Mouse (Mus musculus) heart, embryonic 15.5 days (tissue): Measurements from ENCODE around the gene Mipol1. TPM values are rescaled to one million over a fixed set of nuclear protein-coding genes. Genes with fewer than 3 reads are reported as not detected.
A peak's percentile ranks its signal among the peaks of the same experiment; 100 is the strongest.

Source experiments
- ATAC-seq: fragments of 200-750 bp; cut with Nextera tagmentation; replicated peaks from 2 replicates; pipeline ENCODE4 v1.8.0; 2017; ENCODE audit warnings: low read depth, moderate TSS enrichment; ENCODE audit not compliant: insufficient number of reproducible peaks, insufficient read depth, low FRiP score
- H3K27ac ChIP-seq: fragments of 300-500 bp; sonication (generic); 2 replicates; pipeline ENCODE4 v1.5.1; 2015; ENCODE audit warnings: mild to moderate bottlenecking, inconsistent platforms
- H3K27me3 ChIP-seq: fragments of 300-500 bp; sonication (generic); 2 replicates; pipeline ENCODE4 v1.6.1; 2015; ENCODE audit warnings: inconsistent platforms
- H3K36me3 ChIP-seq: fragments of 300-500 bp; sonication (generic); 2 replicates; pipeline ENCODE4 v1.6.1; 2015; ENCODE audit warnings: mild to moderate bottlenecking, inconsistent platforms
- H3K4me1 ChIP-seq: fragments of 300-500 bp; sonication (generic); replicated peaks from 2 replicates; pipeline ENCODE4 v1.6.1; 2015; ENCODE audit warnings: inconsistent platforms
- H3K4me2 ChIP-seq: fragments of 300-500 bp; sonication (generic); 2 replicates; pipeline ENCODE4 v1.6.1; 2015; ENCODE audit warnings: inconsistent platforms, mild to moderate bottlenecking, moderate library complexity
- H3K4me3 ChIP-seq: fragments of 300-500 bp; sonication (generic); 2 replicates; pipeline ENCODE4 v1.5.1; 2015; ENCODE audit warnings: mild to moderate bottlenecking, inconsistent platforms
- H3K9ac ChIP-seq: fragments of 300-500 bp; sonication (generic); 2 replicates; pipeline ENCODE4 v1.6.1; 2015; ENCODE audit warnings: mild to moderate bottlenecking, inconsistent platforms
- H3K9me3 ChIP-seq: fragments of 300-500 bp; sonication (generic); replicated peaks from 2 replicates; pipeline ENCODE4 v1.6.1; 2016; ENCODE audit warnings: inconsistent platforms
- WGBS: fragments of 180-500 bp; shearing (Covaris S2); methylation state at CpG from one replicate; pipeline ENCODE4 v1.1.7; 2015; ENCODE audit warnings: mixed read lengths; 5-methylcytosine and 5-hydroxymethylcytosine counted together
- polyA plus RNA-seq: library from polyadenylated mRNA; unstranded; fragments of >200 nt; fragmentation: Nextera tagmentation; extraction: Ambion mirVana; gene quantifications from 2 replicates; pipeline ENCODE4 v1.2.1, GENCODE M21; 2015

The Mipol1 gene
- polyA plus RNA-seq, 1 experiment from 2014 or later: 8.2 TPM

GRCm38 (mm10) chr12:57500246-57500645, 270.0 kb downstream of the Mipol1 start:
- Histone ChIP-seq H3K4me2 (no peak overlapping the region), H3K4me1 (no peaks in the 10 kb centered on the region), H3K4me3 (no peak overlapping the region), H3K9ac (no peak overlapping the region), H3K9me3 (no peaks in the 10 kb centered on the region), H3K36me3 (no peaks in the 10 kb centered on the region), H3K27ac (no peak overlapping the region), H3K27me3 (no peaks in the 10 kb centered on the region)
- 75% methylated on average over 7 of the region's 7 CpGs for WGBS
- ATAC-seq: no peak

GRCm38 (mm10) chr12:57505329-57505728, 275.1 kb downstream of the Mipol1 start:
- Histone ChIP-seq H3K9ac (no peak overlapping the region), H3K27me3 (no peaks in the 10 kb centered on the region), H3K4me2 (no peak overlapping the region), H3K9me3 (no peaks in the 10 kb centered on the region), H3K36me3 (no peaks in the 10 kb centered on the region), H3K27ac (no peak overlapping the region), H3K4me3 (no peak overlapping the region), H3K4me1 (no peaks in the 10 kb centered on the region)
- WGBS: 69% methylated on average over 7 of the region's 7 CpGs
- no peak for ATAC-seq

- H3K27ac ChIP-seq: no peak overlapping the region
- 52% methylated on average over 11 of the region's 11 CpGs for WGBS
- H3K4me3 ChIP-seq: no peak overlapping the region
- no peak for ATAC-seq
- H3K9me3 ChIP-seq: no peaks in the 10 kb centered on the region
- H3K36me3 ChIP-seq: no peaks in the 10 kb centered on the region
- H3K4me2 ChIP-seq: no peak overlapping the region
- no peaks in the 10 kb centered on the region for H3K4me1 ChIP-seq
- H3K9ac ChIP-seq: no peak overlapping the region
- no peaks in the 10 kb centered on the region for H3K27me3 ChIP-seq
These were observed 278.7 kb downstream of the Mipol1 start for GRCm38 (mm10) chr12:57508938-57509337.

- Histone ChIP-seq H3K9me3 (no peaks in the 10 kb centered on the region), H3K27me3 (no peaks in the 10 kb centered on the region), H3K27ac (no peak overlapping the region), H3K36me3 (no peaks in the 10 kb centered on the region), H3K9ac (no peak overlapping the region), H3K4me2 (no peak overlapping the region), H3K4me1 (no peaks in the 10 kb centered on the region), H3K4me3 (no peak overlapping the region)
- WGBS: 69% methylated on average over 4 of the region's 4 CpGs
- no peak for ATAC-seq
These were observed 279.5 kb downstream of the Mipol1 start for GRCm38 (mm10) chr12:57509726-57510125.

DNA sequence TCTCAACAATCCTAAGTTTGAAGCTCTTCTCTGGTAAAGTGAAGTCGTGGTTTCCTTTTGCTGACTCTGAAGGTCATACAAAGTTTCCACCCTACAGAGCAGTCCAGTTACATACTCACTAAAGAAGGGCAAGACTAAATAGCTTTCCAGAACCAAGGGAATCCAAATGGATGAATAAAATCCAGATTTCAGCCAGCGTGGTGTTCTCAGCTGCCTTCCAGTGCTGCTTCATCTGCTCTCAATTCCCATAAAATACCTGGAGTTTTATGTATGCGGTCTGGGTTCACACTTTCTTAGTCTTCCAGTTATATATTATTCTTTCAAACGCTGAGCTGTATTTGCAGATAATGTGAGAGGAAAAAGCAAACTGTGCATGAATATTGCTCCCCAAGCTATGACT, 280.9 kb downstream of the Mipol1 start:
- H3K4me3 ChIP-seq: no peak overlapping the region
- no peaks in the 10 kb centered on the region for H3K9me3 ChIP-seq
- H3K27ac ChIP-seq: no peak overlapping the region
- 76% methylated on average over 4 of the region's 4 CpGs for WGBS
- H3K4me1 ChIP-seq: no peaks in the 10 kb centered on the region
- H3K36me3 ChIP-seq: no peaks in the 10 kb centered on the region
- H3K4me2 ChIP-seq: no peak overlapping the region
- ATAC-seq: no peak
- no peak overlapping the region for H3K9ac ChIP-seq
- H3K27me3 ChIP-seq: no peaks in the 10 kb centered on the region

DNA sequence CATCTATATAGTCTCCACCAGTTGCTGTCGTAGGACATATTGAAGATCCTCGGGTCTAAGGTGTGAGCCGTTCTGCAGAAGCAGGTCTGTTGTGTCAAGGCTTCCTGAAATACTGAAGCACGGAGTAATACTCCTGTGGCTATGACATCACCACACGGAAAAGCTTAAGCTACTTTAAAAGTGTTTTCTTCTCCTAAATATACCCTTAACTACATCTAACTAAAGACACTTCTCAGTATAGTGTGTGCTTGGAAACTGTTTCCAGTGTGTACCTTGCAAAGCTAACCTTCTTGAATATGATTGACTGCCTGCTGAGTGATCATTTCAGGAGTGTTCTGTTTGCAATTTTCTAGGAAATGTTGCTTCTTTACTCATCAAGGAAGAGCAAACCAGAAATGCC, 281.3 kb downstream of the Mipol1 start:
- Histone ChIP-seq H3K9ac (no peak overlapping the region), H3K9me3 (no peaks in the 10 kb centered on the region), H3K27me3 (no peaks in the 10 kb centered on the region), H3K4me1 (no peaks in the 10 kb centered on the region), H3K27ac (no peak overlapping the region), H3K4me3 (no peak overlapping the region), H3K36me3 (no peaks in the 10 kb centered on the region), H3K4me2 (no peak overlapping the region)
- 79% methylated on average over 5 of the region's 5 CpGs for WGBS
- no peak for ATAC-seq

- Histone ChIP-seq H3K36me3 (no peaks in the 10 kb centered on the region), H3K4me1 (no peaks in the 10 kb centered on the region), H3K9me3 (no peaks in the 10 kb centered on the region), H3K27ac (no peak overlapping the region), H3K4me2 (no peak overlapping the region), H3K9ac (no peak overlapping the region), H3K27me3 (no peaks in the 10 kb centered on the region), H3K4me3 (no peak overlapping the region)
- no peak for ATAC-seq
- WGBS: 51% methylated on average over 1 of the region's 1 CpGs
These were observed 284.3 kb downstream of the Mipol1 start for GRCm38 (mm10) chr12:57514552-57514951.

DNA sequence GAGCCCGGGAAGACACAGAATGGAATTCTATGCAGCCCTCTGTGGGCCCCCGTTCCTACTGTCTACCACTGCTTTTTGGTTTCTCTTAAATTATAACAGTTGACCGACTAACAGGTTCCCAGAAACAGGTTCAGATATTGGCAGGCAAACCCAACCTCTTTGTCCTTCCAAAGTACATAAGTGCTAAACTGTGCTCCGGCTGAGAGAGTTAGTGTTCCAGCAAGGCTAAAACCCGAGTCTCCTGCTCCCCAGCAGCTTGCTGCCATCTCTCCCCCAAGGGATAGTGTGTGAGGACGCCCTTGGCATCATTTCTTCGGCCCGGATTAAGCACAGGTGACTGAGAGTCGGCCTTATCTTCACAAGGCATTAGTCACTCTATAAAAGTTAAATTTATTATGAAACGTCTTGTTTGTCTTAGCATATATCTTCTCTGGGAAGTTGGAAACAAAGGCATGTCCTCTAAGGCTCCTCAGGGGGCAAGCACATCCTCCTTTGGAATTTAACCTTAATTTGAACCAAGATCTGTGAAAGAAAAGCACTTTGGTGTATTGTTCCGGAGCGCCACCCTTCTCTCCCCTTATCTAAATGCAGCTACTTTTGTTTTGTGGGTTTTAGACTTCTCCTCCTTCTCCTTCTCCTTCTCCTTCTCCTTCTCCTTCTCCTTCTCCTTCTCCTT, 285.6 kb downstream of the Mipol1 start:
- H3K27ac ChIP-seq: no peak overlapping the region
- H3K4me3 ChIP-seq: no peak overlapping the region
- H3K36me3 ChIP-seq: no peaks in the 10 kb centered on the region
- 45% methylated on average over 12 of the region's 12 CpGs for WGBS
- H3K9ac ChIP-seq: no peak overlapping the region
- no peaks in the 10 kb centered on the region for H3K4me1 ChIP-seq
- ATAC-seq: no peak
- no peaks in the 10 kb centered on the region for H3K9me3 ChIP-seq
- H3K4me2 ChIP-seq: no peak overlapping the region
- no peaks in the 10 kb centered on the region for H3K27me3 ChIP-seq

DNA sequence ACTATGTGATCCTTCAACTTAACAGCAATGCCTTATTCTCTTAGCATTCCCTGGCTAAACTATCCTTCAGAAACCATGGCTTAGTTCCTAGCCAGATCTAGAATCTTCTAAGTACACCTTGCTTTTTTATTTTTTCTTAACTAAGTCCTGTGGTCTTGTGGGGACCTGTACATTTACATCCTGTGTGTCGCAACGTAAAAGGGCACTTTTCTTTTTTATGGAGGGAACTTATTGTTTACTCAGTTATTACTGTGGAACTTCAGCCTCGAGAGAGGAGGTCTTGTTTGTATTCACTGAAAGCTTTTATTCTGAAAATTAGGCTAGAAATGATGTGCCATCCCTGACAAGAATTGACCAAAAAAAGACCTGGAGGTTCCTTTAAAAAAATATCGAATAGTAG, 298.1 kb downstream of the Mipol1 start:
- H3K27me3 ChIP-seq: peaks cover 48% of the 10 kb centered on the region
- H3K36me3 ChIP-seq: no peaks in the 10 kb centered on the region
- no peak overlapping the region for H3K9ac ChIP-seq
- H3K4me2 ChIP-seq: no peak overlapping the region
- no peaks in the 10 kb centered on the region for H3K9me3 ChIP-seq
- WGBS: 71% methylated on average over 4 of the region's 4 CpGs
- H3K4me1 ChIP-seq: no peaks in the 10 kb centered on the region
- H3K4me3 ChIP-seq: no peak overlapping the region
- H3K27ac ChIP-seq: no peak overlapping the region
- ATAC-seq: no peak

- Histone ChIP-seq H3K9me3 (no peaks in the 10 kb centered on the region), H3K27ac (no peak overlapping the region), H3K9ac (no peak overlapping the region), H3K36me3 (no peaks in the 10 kb centered on the region), H3K4me2 (no peak overlapping the region), H3K4me3 (no peak overlapping the region), H3K4me1 (peaks cover 3% of the 10 kb centered on the region; the same call in 1 of the 2 replicates), H3K27me3 (peaks cover 64% of the 10 kb centered on the region)
- ATAC-seq: no peak
- WGBS: 24% methylated on average over 9 of the region's 9 CpGs
These were observed 300.2 kb downstream of the Mipol1 start for GRCm38 (mm10) chr12:57530474-57530873.

- no peak overlapping the region for H3K4me3 ChIP-seq
- H3K36me3 ChIP-seq: no peaks in the 10 kb centered on the region
- peaks cover 13% of the 10 kb centered on the region for H3K4me1 ChIP-seq
- H3K27ac ChIP-seq: no peak overlapping the region
- no peak overlapping the region for H3K9ac ChIP-seq
- no peak for ATAC-seq
- no peaks in the 10 kb centered on the region for H3K9me3 ChIP-seq
- H3K4me2 ChIP-seq: peak overlapping the region; percentile 27; the same call in 1 of the 2 replicates
- H3K27me3 ChIP-seq: peaks cover 95% of the 10 kb centered on the region
- 2% methylated on average over 5 of the region's 6 CpGs for WGBS
These were observed 304.3 kb downstream of the Mipol1 start for GRCm38 (mm10) chr12:57534517-57534878.

GRCm38 (mm10) chr12:57534879-57535611, 304.8 kb downstream of the Mipol1 start:
- Histone ChIP-seq H3K4me3 (peak overlapping the region; percentile 5; the same call in 1 of the 2 replicates), H3K4me2 (peak overlapping the region; percentile 27; the same call in 1 of the 2 replicates), H3K9ac (no peak overlapping the region), H3K27me3 (peaks cover 95% of the 10 kb centered on the region), H3K27ac (no peak overlapping the region), H3K36me3 (no peaks in the 10 kb centered on the region), H3K9me3 (no peaks in the 10 kb centered on the region), H3K4me1 (peaks cover 13% of the 10 kb centered on the region)
- WGBS: under 1% methylated on average over 39 of the region's 39 CpGs
- ATAC-seq: peak; percentile 31; the same call in 1 of the 2 replicates
